Mouse (Mus musculus): Measurements from ENCODE around the gene Cutc.

Cutc gene

DNA sequence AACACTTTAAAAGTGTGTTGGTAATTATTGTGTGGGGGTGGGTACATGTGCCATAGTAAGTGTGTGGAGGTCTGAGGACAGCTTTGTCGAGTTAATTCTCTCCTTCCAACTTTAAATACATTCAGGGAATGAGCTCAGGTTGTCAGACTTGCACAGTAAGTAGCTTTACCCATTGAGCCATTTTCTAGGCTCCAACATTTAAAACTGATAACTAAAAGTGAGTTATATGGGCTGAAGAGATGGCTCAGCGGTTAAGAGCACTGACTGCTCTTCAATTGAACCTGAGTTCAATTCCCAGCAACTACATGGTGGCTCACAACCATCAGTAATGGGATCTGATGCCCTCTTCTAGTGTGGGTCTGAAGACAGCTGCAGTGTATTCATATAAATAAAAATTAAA, 1.4 kb downstream of the Cutc start:
- no peak for DNase-seq

GRCm38 (mm10) chr19:43754872-43755271, 2.1 kb downstream of the Cutc start:
- no peak for DNase-seq

GRCm38 (mm10) chr19:43760504-43760903, 7.7 kb downstream of the Cutc start:
- DNase-seq = peak; percentile 49

GRCm38 (mm10) chr19:43761543-43762256, 8.9 kb downstream of the Cutc start:
- no peak for DNase-seq

GRCm38 (mm10) chr19:43762410-43762809, 9.6 kb downstream of the Cutc start:
- no peak for DNase-seq

DNA sequence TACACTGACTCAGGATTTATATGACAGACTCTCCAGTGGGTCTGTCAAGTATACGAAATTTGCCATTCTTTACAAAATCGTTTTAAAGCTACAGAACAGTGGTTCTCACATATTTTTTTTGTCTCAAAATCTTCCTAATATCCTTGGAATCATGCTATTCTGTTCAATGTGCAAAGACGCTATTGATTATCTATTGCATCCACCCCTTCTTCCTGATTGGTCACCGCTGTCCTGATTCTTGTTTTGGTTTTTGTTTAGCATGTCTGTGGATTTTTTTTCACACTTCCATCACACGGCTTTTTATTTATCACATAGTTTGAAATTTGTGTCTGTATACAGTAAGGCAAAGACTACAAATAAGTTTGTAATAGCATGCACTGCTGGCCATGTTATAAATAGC, 13.7 kb downstream of the Cutc start:
- DNase-seq = no peak

GRCm38 (mm10) chr19:43767549-43768322, 14.9 kb downstream of the Cutc start:
- no peak for DNase-seq

DNA sequence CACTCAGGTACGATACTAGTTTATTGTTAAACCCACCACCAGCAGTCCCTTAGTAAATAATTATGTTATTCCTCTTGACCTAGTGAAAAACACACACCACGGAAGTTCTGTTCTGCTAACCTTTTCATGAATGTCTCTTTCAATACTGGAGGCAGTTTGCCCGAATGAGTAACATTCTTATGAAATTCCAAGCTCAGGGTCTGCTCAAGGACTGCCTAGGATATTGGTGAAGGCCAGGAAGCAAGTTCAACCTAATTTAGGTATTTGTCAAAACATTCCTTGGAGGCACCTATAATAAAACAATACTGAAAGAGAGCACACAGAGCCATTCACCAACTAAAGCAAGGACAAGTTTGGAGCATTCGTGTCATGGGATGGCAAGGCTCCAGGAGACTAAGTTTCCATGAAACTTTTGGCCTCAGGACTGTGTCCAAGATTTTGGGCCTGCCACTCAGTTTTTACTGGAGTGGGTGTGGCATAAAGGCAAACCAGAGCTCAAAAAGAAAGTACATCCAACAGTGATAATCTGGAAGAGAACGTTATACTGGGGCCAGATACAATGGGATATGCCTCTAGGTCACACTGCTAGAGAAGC, 16.7 kb downstream of the Cutc start:
- no peak for DNase-seq

DNA sequence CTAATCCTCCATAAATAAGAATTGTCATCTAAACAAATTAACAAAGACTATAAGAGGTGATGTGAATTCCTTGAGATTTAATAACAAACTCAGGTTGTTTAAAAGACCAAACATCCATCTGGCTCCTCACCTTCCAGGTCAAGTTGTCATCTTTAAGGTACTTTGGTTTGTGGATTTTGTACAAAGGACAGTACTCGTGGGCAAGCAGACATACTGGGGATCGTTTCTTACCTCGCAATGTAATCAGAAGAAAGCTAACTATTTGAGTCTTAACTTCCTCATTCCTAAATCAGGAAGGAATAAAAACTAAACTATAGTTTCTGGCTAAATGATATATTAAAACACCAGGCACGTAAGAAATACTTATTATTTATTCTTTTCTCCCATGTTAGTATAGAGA, 17.8 kb downstream of the Cutc start:
- no peak for DNase-seq

GRCm38 (mm10) chr19:43771499-43771969, 18.7 kb downstream of the Cutc start:
- DNase-seq = no peak

DNA sequence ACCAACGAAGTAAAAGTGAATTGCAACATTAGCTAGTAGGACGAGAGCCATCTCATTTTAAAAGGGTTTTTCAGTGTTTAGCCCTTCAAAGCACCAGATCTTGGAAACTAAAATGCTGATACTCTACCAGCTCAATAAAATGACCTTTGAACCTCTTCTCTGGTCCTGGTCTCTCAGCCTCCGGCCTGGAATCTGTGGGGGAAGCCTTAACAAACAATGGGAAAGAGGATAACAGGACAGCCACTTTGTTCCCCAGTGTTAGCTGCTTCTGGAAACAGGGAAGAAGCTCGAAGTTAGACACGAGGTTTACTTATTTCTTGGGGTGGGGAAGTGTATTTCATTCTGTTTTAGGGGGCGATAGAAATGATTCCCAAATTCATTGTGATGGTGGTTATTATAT, 19.5 kb downstream of the Cutc start:
- no peak for DNase-seq

GRCm38 (mm10) chr19:43775433-43775832, 22.6 kb downstream of the Cutc start:
- no peak for DNase-seq

DNA sequence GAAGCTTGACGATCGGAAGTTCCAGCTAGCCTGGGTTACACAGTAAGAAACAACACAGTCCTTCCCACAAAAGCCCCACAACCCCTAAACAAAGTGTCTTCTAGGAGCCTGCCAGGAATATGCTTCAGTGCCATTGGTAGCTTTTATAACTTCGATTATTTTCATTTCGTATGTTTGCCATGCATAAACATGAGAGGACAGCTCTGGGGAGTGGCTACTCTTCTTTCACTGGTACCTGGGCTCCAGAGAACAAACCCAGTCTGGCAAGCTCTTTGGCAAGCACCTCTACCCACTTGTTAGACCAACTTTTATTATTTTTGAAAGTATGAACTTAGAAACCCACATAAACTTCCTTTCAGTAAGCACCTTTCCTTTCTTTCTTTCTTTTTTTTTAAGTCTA, 23.8 kb downstream of the Cutc start:
- DNase-seq = no peak

DNA sequence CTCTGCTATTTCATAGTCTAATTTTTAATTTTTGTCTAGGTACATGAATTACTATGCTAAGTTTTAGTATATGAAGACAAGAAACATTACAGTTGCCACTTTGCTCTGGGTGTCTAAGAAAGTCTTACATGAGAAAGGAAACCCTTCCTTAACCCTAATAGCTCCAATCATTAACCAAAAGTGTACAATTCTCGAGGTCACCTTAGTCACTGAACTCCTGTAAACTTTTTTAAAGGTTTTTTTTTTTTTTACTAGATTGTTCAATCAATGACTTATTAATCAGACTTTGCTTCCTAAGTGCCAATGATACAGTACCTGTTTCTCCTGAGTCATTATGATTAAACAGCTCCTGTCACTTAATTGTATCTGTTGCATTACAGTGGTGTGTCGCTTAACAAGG, 24.5 kb downstream of the Cutc start:
- no peak for DNase-seq

DNA sequence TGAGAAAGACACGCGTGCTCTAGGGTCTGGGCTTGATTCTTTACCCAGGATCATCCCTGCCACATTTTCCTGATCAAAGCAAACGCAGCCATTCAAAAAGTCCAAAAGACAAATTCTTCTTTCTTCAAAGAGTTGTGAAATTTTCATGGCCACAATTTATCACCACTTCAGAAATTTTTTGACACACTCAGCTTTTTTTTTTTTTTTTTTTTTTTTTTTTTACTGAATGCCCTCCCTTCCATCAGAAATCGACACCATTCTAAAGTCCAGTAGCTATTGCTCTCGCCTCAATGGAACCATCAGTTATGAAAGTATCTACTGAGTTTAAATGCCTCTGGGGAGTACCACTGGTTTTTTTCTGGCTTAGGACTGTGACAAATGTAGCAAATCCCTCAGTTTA, 27.6 kb downstream of the Cutc start:
- no peak for DNase-seq

DNA sequence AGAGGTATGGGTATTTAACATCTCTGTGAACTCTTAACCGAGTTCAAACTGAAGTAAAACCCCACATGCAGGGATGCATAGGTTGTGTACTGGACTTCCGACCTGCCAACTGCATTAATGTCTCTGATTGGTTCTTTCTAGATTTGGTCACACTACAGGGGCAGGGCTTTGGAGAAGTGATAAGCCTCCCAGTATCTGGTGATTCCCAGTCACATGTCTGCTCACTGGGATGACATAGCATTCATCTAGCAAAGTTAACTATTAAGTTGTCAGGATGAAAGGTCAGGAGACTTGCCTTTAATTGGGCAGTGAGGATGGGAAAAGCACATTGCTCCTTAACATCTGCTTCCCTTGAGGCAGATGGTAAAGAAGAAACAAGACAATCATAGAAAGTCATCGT, 29.2 kb downstream of the Cutc start, which contains the start of gene Abcc2:
Abcc2 (plus strand) TSS at position 213 of the 400 bp plus-strand sequence.
- DNase-seq = no peak

- DNase-seq = no peak
Measured at GRCm38 (mm10) chr19:43784761-43785160, 32.0 kb downstream of the Cutc start.

GRCm38 (mm10) chr19:43786249-43787026, 33.6 kb downstream of the Cutc start:
- DNase-seq = no peak

- DNase-seq = no peak
Measured at GRCm38 (mm10) chr19:43789817-43790216, 37.0 kb downstream of the Cutc start.

GRCm38 (mm10) chr19:43792537-43792936, 39.7 kb downstream of the Cutc start:
- no peak for DNase-seq

DNA sequence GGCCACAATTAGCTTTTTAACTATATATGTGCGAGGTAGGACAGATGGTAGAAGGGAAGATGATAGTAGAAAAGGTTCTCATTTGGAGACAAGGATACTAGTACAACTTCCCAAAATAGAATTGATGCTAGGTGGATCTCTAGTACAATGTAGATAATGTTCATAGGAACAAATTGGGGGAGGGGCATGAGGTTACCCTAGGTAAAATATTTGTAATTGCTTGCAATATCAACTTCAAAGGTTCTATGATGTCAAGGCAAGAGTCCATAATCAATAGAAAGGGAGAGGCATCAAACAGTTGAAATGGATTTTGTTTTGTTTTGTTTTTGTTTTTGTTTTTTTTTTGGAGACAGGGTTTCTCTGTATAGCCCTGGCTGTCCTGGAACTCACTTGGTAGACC, 41.2 kb downstream of the Cutc start:
- DNase-seq = no peak

GRCm38 (mm10) chr19:43795511-43795910, 42.7 kb downstream of the Cutc start:
- DNase-seq = no peak

- no peak for DNase-seq
Measured at GRCm38 (mm10) chr19:43797216-43797615, 44.4 kb downstream of the Cutc start.
